Mouse (Mus musculus): ENCODE measurements around the gene Nbr1.
"Not testable (repeated sequence)": the region's sequence is repeated elsewhere in the genome, so short reads cannot be mapped to it uniquely, and the experiment has no call there.

The Nbr1 gene

DNA sequence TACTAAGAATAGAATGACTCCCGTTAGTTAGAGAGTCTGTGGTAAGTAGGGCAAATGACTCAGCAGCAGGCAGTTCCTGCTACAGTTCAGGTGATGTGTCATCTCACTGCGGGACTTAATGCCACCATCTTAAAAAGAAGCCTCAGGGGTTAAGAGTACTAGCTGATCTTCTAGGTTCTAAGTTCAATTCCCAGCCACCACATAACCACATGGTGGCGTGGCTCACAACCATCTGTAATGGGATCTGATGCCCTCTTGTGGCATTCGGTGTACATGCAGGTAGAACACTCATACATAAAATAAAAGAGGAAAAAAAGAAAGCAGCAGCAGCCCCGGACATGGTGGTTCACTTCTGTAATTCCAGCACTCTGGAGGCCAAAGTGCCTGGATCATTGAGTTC, 10.4 kb downstream of the Nbr1 start:
- no peak overlapping the region for H3K4me3 ChIP-seq (replicated peaks; ENCODE audit: low read length)

DNA sequence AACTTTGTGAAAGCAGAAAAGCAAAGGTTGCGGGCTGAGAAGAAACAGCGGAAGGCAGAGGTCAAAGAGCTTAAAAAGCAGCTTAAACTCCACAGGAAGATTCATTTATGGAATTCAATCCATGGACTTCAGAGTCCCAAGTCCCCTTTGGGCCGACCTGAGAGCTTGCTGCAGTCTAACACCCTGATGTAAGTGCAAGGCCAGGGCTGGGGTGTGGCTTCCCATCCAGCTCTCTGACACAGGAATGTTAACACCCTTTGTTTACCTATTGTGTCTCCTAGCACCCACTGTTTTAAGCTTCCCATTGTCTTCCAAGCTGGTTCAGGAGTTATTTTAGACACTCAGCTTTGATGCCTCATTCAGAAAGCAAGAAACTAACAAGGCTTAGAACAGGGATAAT, 16.5 kb downstream of the Nbr1 start:
- Histone ChIP-seq H3K4me1 (replicated peaks; ENCODE audit: low read depth, low read length) (peaks cover 62% of the 10 kb centered on the region), H3K9me3 (ENCODE audit: low read length) (no peaks in the 10 kb centered on the region), H3K4me3 (replicated peaks; ENCODE audit: low read length) (no peak overlapping the region), H3K36me3 (ENCODE audit: insufficient read depth, low read length) (peaks cover 97% of the 10 kb centered on the region), H3K27me3 (ENCODE audit: insufficient read depth, low read length) (no peaks in the 10 kb centered on the region)
- TF ChIP-seq POU5F1 (IDR thresholded peaks at IDR 0.05; ENCODE audit: borderline replicate concordance, low read length) (no peak), CTCF (conservative IDR thresholded peaks at IDR 0.05; ENCODE audit: low read length) (no peak), NANOG (IDR thresholded peaks at IDR 0.05; ENCODE audit: borderline replicate concordance, low read length) (no peak)

More for the DNA sequence above, 10.4 kb downstream of the Nbr1 start:
- Histone ChIP-seq H3K4me1 (replicated peaks; ENCODE audit: low read depth, low read length) (peaks cover 24% of the 10 kb centered on the region), H3K27me3 (ENCODE audit: insufficient read depth, low read length) (no peaks in the 10 kb centered on the region), H3K36me3 (ENCODE audit: insufficient read depth, low read length) (peaks cover 94% of the 10 kb centered on the region), H3K9me3 (ENCODE audit: low read length) (no peaks in the 10 kb centered on the region)
- TF ChIP-seq CTCF (conservative IDR thresholded peaks at IDR 0.05; ENCODE audit: low read length) (peak; percentile 75), POU5F1 (IDR thresholded peaks at IDR 0.05; ENCODE audit: borderline replicate concordance, low read length) (no peak), NANOG (IDR thresholded peaks at IDR 0.05; ENCODE audit: borderline replicate concordance, low read length) (no peak)

- Histone ChIP-seq H3K27me3 (ENCODE audit: insufficient read depth, low read length) (no peaks in the 10 kb centered on the region), H3K36me3 (ENCODE audit: insufficient read depth, low read length) (peaks cover 99% of the 10 kb centered on the region), H3K4me3 (replicated peaks; ENCODE audit: low read length) (no peak overlapping the region), H3K4me1 (replicated peaks; ENCODE audit: low read depth, low read length) (peaks cover 76% of the 10 kb centered on the region), H3K9me3 (ENCODE audit: low read length) (no peaks in the 10 kb centered on the region)
- TF ChIP-seq CTCF (conservative IDR thresholded peaks at IDR 0.05; ENCODE audit: low read length): peak; percentile 32
- no peak for TF ChIP-seq NANOG (IDR thresholded peaks at IDR 0.05; ENCODE audit: borderline replicate concordance, low read length)
Measured at GRCm38 (mm10) chr11:101576116-101576515, 24.2 kb downstream of the Nbr1 start.

DNA sequence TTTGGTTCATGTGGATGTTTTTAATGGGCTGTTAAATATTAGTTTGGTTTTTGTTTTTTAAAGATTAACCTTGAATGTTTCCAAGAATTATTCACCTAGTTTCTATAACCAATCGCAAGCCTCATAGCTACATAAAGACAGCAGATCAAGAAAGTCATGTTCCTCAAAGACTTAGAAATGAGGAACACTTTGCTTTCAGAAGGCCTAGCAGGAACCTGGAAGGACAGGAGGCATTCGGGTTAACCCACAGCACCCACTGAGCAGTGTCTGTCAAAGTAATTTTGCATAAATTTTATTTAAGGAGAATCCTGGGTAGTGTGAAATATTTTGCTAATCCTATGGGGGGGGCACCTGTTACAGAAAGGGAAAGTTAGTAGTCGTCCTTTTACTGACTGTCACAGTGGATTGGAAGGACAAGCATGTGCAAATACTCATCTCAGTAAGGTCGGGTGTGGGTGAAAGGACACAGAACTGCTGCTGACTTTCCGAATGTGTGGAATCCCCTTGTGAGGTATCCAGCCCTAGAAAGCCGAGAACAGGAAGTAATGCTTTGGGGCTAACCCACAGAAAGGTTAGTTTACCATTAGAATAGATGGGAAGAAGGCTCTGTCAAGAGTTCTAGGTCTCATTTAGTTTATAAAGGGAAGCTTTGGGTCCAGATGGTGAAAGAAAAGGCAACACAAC, 29.3 kb downstream of the Nbr1 start:
- Histone ChIP-seq H3K27me3 (ENCODE audit: insufficient read depth, low read length) (no peaks in the 10 kb centered on the region), H3K4me3 (replicated peaks; ENCODE audit: low read length) (no peak overlapping the region), H3K4me1 (replicated peaks; ENCODE audit: low read depth, low read length) (peaks cover 81% of the 10 kb centered on the region), H3K9me3 (ENCODE audit: low read length) (no peaks in the 10 kb centered on the region), H3K36me3 (ENCODE audit: insufficient read depth, low read length) (peaks cover 76% of the 10 kb centered on the region)
- TF ChIP-seq CTCF (conservative IDR thresholded peaks at IDR 0.05; ENCODE audit: low read length) (no peak), POU5F1 (IDR thresholded peaks at IDR 0.05; ENCODE audit: borderline replicate concordance, low read length) (no peak), NANOG (IDR thresholded peaks at IDR 0.05; ENCODE audit: borderline replicate concordance, low read length) (no peak)

GRCm38 (mm10) chr11:101582054-101583035, 30.4 kb downstream of the Nbr1 start, which contains the start of gene Tmem106a:
Gene Tmem106a (plus strand): TSS chr11:101582242.
- H3K4me1 ChIP-seq (replicated peaks; ENCODE audit: low read depth, low read length): peaks cover 78% of the 10 kb centered on the region
- H3K27me3 ChIP-seq (ENCODE audit: insufficient read depth, low read length): no peaks in the 10 kb centered on the region
- H3K4me3 ChIP-seq (replicated peaks; ENCODE audit: low read length): peak within 1 kb of the TSS; percentile 71
- TF ChIP-seq POU5F1 (IDR thresholded peaks at IDR 0.05; ENCODE audit: borderline replicate concordance, low read length) (no peak), CTCF (conservative IDR thresholded peaks at IDR 0.05; ENCODE audit: low read length) (no peak), NANOG (IDR thresholded peaks at IDR 0.05; ENCODE audit: borderline replicate concordance, low read length) (no peak)
- H3K36me3 ChIP-seq (ENCODE audit: insufficient read depth, low read length): peaks cover 76% of the 10 kb centered on the region
- H3K9me3 ChIP-seq (ENCODE audit: low read length): no peaks in the 10 kb centered on the region

- Histone ChIP-seq H3K36me3 (ENCODE audit: insufficient read depth, low read length) (peaks cover 75% of the 10 kb centered on the region), H3K4me1 (replicated peaks; ENCODE audit: low read depth, low read length) (peaks cover 70% of the 10 kb centered on the region), H3K27me3 (ENCODE audit: insufficient read depth, low read length) (no peaks in the 10 kb centered on the region), H3K4me3 (replicated peaks; ENCODE audit: low read length) (peak overlapping the region; percentile 71; the same call in 1 of the 2 replicates), H3K9me3 (ENCODE audit: low read length) (no peaks in the 10 kb centered on the region)
- TF ChIP-seq CTCF (conservative IDR thresholded peaks at IDR 0.05; ENCODE audit: low read length) (no peak), POU5F1 (IDR thresholded peaks at IDR 0.05; ENCODE audit: borderline replicate concordance, low read length) (no peak), NANOG (IDR thresholded peaks at IDR 0.05; ENCODE audit: borderline replicate concordance, low read length) (no peak)
Measured at GRCm38 (mm10) chr11:101583205-101583604, 31.3 kb downstream of the Nbr1 start.

GRCm38 (mm10) chr11:101585031-101585430, 33.1 kb downstream of the Nbr1 start:
- not testable (repeated sequence) for H3K4me3 ChIP-seq (replicated peaks; ENCODE audit: low read length)

DNA sequence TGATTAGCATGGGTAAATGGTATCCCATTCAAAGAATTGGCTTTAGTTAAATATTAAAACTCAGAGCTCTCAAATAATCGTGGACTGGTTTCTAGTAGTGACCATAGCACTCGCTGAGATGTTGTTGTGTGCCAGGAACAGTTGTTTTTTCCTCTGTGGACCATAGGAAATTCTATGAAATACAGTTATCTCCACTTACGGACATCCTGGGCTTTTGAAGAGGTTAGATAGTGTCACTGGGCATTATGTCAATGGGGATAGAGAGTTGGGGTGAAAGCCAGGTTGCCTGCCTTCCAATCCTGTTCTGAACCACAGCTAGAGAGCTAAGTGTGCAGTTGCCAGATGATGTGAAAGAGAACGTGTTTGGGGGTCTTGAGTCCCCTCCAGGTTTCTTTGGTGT, 33.9 kb downstream of the Nbr1 start:
- no peak for TF ChIP-seq POU5F1 (IDR thresholded peaks at IDR 0.05; ENCODE audit: borderline replicate concordance, low read length)
- no peak for TF ChIP-seq NANOG (IDR thresholded peaks at IDR 0.05; ENCODE audit: borderline replicate concordance, low read length)
- TF ChIP-seq CTCF (conservative IDR thresholded peaks at IDR 0.05; ENCODE audit: low read length): no peak
- Histone ChIP-seq H3K9me3 (ENCODE audit: low read length) (no peaks in the 10 kb centered on the region), H3K4me1 (replicated peaks; ENCODE audit: low read depth, low read length) (peaks cover 68% of the 10 kb centered on the region), H3K27me3 (ENCODE audit: insufficient read depth, low read length) (no peaks in the 10 kb centered on the region), H3K36me3 (ENCODE audit: insufficient read depth, low read length) (peaks cover 55% of the 10 kb centered on the region), H3K4me3 (replicated peaks; ENCODE audit: low read length) (no peak overlapping the region)

More at GRCm38 (mm10) chr11:101585031-101585430, 33.1 kb downstream of the Nbr1 start:
- H3K27me3 ChIP-seq (ENCODE audit: insufficient read depth, low read length); H3K9me3 ChIP-seq (ENCODE audit: low read length): not testable (repeated sequence)
- Histone ChIP-seq H3K36me3 (ENCODE audit: insufficient read depth, low read length) (peaks cover 63% of the 10 kb centered on the region), H3K4me1 (replicated peaks; ENCODE audit: low read depth, low read length) (peaks cover 68% of the 10 kb centered on the region)

Measured in E14TG2a.4 (cell line).